Mouse (Mus musculus): ENCODE measurements around the gene Dut. TPM values are rescaled to one million over a fixed set of nuclear protein-coding genes. Genes with fewer than 3 reads are reported as not detected.
A peak's percentile ranks its signal among the peaks of the same experiment; 100 is the strongest.

The Dut gene
- polyA plus RNA-seq, 1 experiment from 2014 or later = 134 TPM

DNA sequence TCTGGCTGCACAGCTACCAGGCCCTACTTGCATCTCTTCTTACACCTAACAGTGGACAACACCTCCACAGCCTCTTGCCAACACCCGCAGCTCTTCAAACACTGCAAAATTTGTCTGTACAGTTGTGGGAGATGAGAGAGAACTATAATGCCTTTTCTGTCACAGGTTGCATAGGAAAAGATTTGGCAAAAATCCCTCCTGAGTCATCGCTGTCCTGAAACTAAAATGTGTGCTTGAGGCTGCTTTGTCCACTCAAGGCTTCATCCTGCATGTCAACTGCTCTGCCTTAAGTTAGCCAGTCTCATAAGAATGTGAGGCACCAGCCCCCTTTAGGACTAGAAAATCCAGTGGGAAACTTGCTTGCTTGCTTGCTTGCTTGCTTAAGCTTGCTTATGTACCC lies 12.9 kb upstream of the Dut start:
- H3K9ac ChIP-seq = no peak overlapping the region
- H3K27me3 ChIP-seq (replicated peaks) = no peaks in the 10 kb centered on the region
- H3K4me1 ChIP-seq (replicated peaks) = no peaks in the 10 kb centered on the region
- no peaks in the 10 kb centered on the region for H3K9me3 ChIP-seq
- no peak overlapping the region for H3K4me3 ChIP-seq (replicated peaks)
- no peaks in the 10 kb centered on the region for H3K36me3 ChIP-seq
- H3K27ac ChIP-seq = no peak overlapping the region
- ATAC-seq = no peak
- H3K4me2 ChIP-seq (replicated peaks) = no peak overlapping the region
- WGBS = 69% methylated on average over 2 of the region's 2 CpGs

- WGBS = 73% methylated on average over 3 of the region's 3 CpGs
- Histone ChIP-seq H3K9me3 (no peaks in the 10 kb centered on the region), H3K27ac (no peak overlapping the region)
Measured at GRCm38 (mm10) chr2:125245545-125246285, 1.3 kb upstream of the Dut start.

DNA sequence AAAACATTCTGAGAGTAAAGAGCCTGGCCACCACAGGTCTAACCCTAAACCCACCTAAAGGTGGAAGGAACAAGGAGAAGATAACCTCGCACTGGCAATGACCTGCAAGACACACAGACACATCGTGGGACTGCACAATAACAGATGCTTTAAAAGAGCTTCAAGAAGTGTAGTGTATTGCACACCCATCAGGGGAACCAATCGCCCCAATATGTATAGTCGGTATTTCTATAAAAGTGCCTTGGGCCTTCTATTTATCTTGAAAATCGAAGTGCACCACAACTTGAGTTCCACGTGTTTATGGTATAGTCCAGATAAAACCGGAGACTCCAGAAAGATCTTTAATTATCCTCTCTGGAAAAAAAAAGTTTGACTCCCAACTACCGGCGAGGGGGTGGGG lies 321 bp upstream of the Dut start:
- Histone ChIP-seq H3K4me2 (replicated peaks) (peak overlapping the region; percentile 71), H3K27ac (peak overlapping the region; percentile 93; the same call in 1 of the 2 replicates), H3K9ac (peak overlapping the region; percentile 86), H3K27me3 (replicated peaks) (no peaks in the 10 kb centered on the region), H3K4me1 (replicated peaks) (no peaks in the 10 kb centered on the region), H3K9me3 (no peaks in the 10 kb centered on the region), H3K36me3 (peaks cover 6% of the 10 kb centered on the region), H3K4me3 (replicated peaks) (peak overlapping the region; percentile 77)
- ATAC-seq = peak; percentile 3
- WGBS = 11% methylated on average over 9 of the region's 9 CpGs

More at GRCm38 (mm10) chr2:125245545-125246285, 1.3 kb upstream of the Dut start:
- Histone ChIP-seq H3K27me3 (replicated peaks) (no peaks in the 10 kb centered on the region), H3K4me1 (replicated peaks) (no peaks in the 10 kb centered on the region), H3K9ac (no peak overlapping the region), H3K36me3 (peaks cover 3% of the 10 kb centered on the region), H3K4me2 (replicated peaks) (no peak overlapping the region), H3K4me3 (replicated peaks) (no peak overlapping the region)
- ATAC-seq = no peak

DNA sequence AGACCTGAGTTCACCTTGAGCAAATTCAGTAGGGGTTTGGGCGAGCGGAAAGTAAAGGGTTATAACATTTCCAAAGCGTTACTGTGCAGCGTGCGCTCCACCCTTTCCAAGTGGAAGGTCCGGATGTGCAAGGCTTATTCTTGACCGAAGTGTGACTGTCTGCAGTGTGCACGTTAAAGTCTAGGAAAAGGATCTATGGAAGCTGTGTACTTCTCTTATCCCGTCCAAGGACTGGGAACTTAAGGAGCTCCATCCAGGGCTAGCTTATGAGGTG lies 909 bp downstream of the Dut start:
- H3K4me3 ChIP-seq (replicated peaks) = peak overlapping the region; percentile 77
- ATAC-seq = no peak
- no peaks in the 10 kb centered on the region for H3K27me3 ChIP-seq (replicated peaks)
- H3K9me3 ChIP-seq = no peaks in the 10 kb centered on the region
- H3K4me2 ChIP-seq (replicated peaks) = peak overlapping the region; percentile 71
- peak overlapping the region; percentile 86 for H3K9ac ChIP-seq
- under 1% methylated on average over 9 of the region's 9 CpGs for WGBS
- peak overlapping the region; percentile 93 for H3K27ac ChIP-seq
- H3K36me3 ChIP-seq = peaks cover 6% of the 10 kb centered on the region
- H3K4me1 ChIP-seq (replicated peaks) = no peaks in the 10 kb centered on the region

DNA sequence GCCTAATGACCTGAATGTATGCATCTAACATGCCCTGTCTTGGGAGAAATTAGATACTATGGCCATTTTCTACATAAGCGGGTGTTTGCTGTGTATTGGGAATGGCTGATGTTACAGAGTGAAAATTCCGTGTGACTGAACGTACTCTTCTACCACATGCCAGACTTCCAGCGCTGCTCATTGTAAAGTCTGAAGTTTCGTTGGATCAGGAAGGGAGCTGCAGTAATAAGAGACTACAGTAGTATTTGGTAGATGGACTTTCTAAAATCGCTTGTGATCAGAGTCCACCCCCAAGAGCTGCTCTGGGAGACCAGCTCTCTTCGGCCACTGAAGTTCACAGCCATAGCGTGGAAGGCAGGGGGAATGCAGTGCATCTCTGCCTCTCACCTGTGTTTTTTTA lies 1.3 kb downstream of the Dut start:
- no peak for ATAC-seq
- Histone ChIP-seq H3K9ac (peak overlapping the region; percentile 86), H3K9me3 (no peaks in the 10 kb centered on the region), H3K4me3 (replicated peaks) (peak overlapping the region; percentile 77), H3K4me1 (replicated peaks) (no peaks in the 10 kb centered on the region), H3K27me3 (replicated peaks) (no peaks in the 10 kb centered on the region), H3K36me3 (peaks cover 6% of the 10 kb centered on the region), H3K27ac (peak overlapping the region; percentile 93), H3K4me2 (replicated peaks) (peak overlapping the region; percentile 71)
- under 1% methylated on average over 8 of the region's 8 CpGs for WGBS

- Histone ChIP-seq H3K4me2 (replicated peaks) (peak overlapping the region; percentile 71), H3K27me3 (replicated peaks) (no peaks in the 10 kb centered on the region), H3K4me1 (replicated peaks) (no peaks in the 10 kb centered on the region), H3K4me3 (replicated peaks) (no peak overlapping the region), H3K36me3 (peaks cover 17% of the 10 kb centered on the region), H3K9ac (no peak overlapping the region), H3K27ac (no peak overlapping the region), H3K9me3 (no peaks in the 10 kb centered on the region)
- 73% methylated on average over 4 of the region's 4 CpGs for WGBS
- no peak for ATAC-seq
Measured at GRCm38 (mm10) chr2:125249339-125249738, 2.3 kb downstream of the Dut start.

DNA sequence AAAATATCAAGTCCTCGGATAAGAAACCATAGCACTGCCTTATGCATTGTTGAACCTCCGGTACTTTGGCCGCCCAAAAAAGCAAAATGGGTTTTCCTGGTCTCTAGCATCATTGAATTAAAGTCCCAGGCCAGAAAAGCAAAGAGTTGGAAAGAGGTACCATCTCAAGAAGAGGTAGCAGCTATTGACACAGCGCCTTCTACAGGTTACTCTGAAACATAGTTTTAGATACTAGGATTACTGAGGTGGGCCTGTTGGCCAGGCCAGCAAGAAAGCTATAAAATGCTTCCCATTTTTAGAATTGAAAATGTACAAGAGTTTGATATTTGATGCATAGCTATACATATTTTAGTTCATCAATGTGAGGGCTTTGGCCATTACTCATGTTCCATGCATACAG lies 2.9 kb downstream of the Dut start:
- H3K9me3 ChIP-seq = no peaks in the 10 kb centered on the region
- H3K4me3 ChIP-seq (replicated peaks) = no peak overlapping the region
- H3K27me3 ChIP-seq (replicated peaks) = no peaks in the 10 kb centered on the region
- peaks cover 21% of the 10 kb centered on the region for H3K36me3 ChIP-seq
- no peak overlapping the region for H3K27ac ChIP-seq
- WGBS = 93% methylated on average over 4 of the region's 4 CpGs
- H3K4me1 ChIP-seq (replicated peaks) = no peaks in the 10 kb centered on the region
- peak overlapping the region; percentile 71; the same call in 1 of the 2 replicates for H3K4me2 ChIP-seq (replicated peaks)
- no peak overlapping the region for H3K9ac ChIP-seq
- no peak for ATAC-seq

GRCm38 (mm10) chr2:125251781-125252180 lies 4.8 kb downstream of the Dut start:
- H3K36me3 ChIP-seq = peaks cover 21% of the 10 kb centered on the region
- WGBS = 85% methylated on average over 4 of the region's 4 CpGs

GRCm38 (mm10) chr2:125252275-125252674 lies 5.3 kb downstream of the Dut start:
- no peak overlapping the region for H3K27ac ChIP-seq
- no peak for ATAC-seq

More at GRCm38 (mm10) chr2:125251781-125252180, 4.8 kb downstream of the Dut start:
- Histone ChIP-seq H3K27ac (no peak overlapping the region), H3K4me3 (replicated peaks) (no peak overlapping the region), H3K4me1 (replicated peaks) (no peaks in the 10 kb centered on the region), H3K4me2 (replicated peaks) (no peak overlapping the region), H3K27me3 (replicated peaks) (no peaks in the 10 kb centered on the region), H3K9ac (no peak overlapping the region), H3K9me3 (no peaks in the 10 kb centered on the region)
- no peak for ATAC-seq

DNA sequence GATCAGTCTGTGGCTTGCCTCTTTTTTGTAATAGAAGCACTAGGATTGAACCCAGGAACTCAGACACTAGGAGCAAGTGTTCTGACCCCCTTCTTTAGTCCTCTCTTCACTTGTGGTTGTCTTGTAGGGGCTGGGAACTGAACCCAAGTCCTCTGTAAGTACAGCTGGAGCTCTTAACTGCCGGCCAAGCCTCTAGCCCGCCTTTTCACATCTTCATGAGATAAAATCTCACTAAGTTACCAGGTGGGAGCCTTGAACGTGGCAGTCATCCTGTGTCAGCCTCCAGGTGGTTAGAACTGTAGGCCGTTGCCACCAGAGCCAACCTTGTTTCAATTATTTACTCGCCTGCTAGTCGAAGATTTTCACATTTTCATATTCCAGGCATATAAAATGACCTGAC lies 6.7 kb downstream of the Dut start:
- Histone ChIP-seq H3K4me1 (replicated peaks) (no peaks in the 10 kb centered on the region), H3K4me3 (replicated peaks) (no peak overlapping the region), H3K9ac (no peak overlapping the region), H3K9me3 (no peaks in the 10 kb centered on the region), H3K27me3 (replicated peaks) (no peaks in the 10 kb centered on the region), H3K4me2 (replicated peaks) (no peak overlapping the region), H3K36me3 (peaks cover 29% of the 10 kb centered on the region), H3K27ac (no peak overlapping the region)
- WGBS = 96% methylated on average over 6 of the region's 6 CpGs
- ATAC-seq = no peak

More at GRCm38 (mm10) chr2:125252275-125252674, 5.3 kb downstream of the Dut start:
- 62% methylated on average over 2 of the region's 2 CpGs for WGBS
- no peaks in the 10 kb centered on the region for H3K4me1 ChIP-seq (replicated peaks)
- H3K4me2 ChIP-seq (replicated peaks) = no peak overlapping the region
- H3K27me3 ChIP-seq (replicated peaks) = no peaks in the 10 kb centered on the region
- peaks cover 26% of the 10 kb centered on the region for H3K36me3 ChIP-seq
- no peaks in the 10 kb centered on the region for H3K9me3 ChIP-seq
- H3K4me3 ChIP-seq (replicated peaks) = no peak overlapping the region
- H3K9ac ChIP-seq = no peak overlapping the region

GRCm38 (mm10) chr2:125254630-125255029 lies 7.6 kb downstream of the Dut start:
- Histone ChIP-seq H3K27me3 (replicated peaks) (no peaks in the 10 kb centered on the region), H3K36me3 (peaks cover 29% of the 10 kb centered on the region), H3K27ac (no peak overlapping the region), H3K4me2 (replicated peaks) (no peak overlapping the region), H3K4me3 (replicated peaks) (no peak overlapping the region), H3K4me1 (replicated peaks) (no peaks in the 10 kb centered on the region), H3K9ac (no peak overlapping the region), H3K9me3 (no peaks in the 10 kb centered on the region)
- no peak for ATAC-seq
- 91% methylated on average over 3 of the region's 3 CpGs for WGBS

DNA sequence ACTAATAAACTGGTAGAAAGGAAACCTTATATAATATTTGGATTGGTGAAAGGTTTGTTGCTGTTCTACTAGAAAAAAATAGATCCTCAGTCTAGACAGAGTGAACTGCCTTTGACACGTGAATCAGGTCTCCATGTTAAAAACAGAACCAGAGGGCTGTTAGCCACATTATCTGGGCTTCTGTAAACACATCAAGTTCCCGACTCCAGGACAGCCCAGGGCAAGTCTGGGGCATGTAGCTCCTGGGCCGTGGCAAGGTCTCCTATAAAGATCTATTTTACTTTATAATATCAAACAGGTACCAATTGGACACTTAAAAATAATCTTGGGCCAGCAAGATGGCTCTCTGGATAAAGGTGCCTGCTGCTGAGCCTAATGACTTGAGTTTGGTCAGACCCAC lies 8.9 kb downstream of the Dut start:
- Histone ChIP-seq H3K4me3 (replicated peaks) (no peak overlapping the region), H3K9me3 (no peaks in the 10 kb centered on the region), H3K36me3 (peaks cover 26% of the 10 kb centered on the region), H3K27ac (no peak overlapping the region), H3K9ac (no peak overlapping the region), H3K4me2 (replicated peaks) (no peak overlapping the region), H3K4me1 (replicated peaks) (no peaks in the 10 kb centered on the region), H3K27me3 (replicated peaks) (no peaks in the 10 kb centered on the region)
- no peak for ATAC-seq
- 32% methylated on average over 3 of the region's 3 CpGs for WGBS

Measured in intestine, embryonic 15.5 days (tissue).